Mouse (Mus musculus) heart, embryonic 11.5 days (tissue): ENCODE data around the gene Tsr1. TPM values are rescaled to one million over a fixed set of nuclear protein-coding genes. Genes with fewer than 3 reads are reported as not detected.

Experiments used
- ATAC-seq: fragments of 200-750 bp; cut with Nextera tagmentation; replicated peaks from 2 replicates; pipeline ENCODE4 v1.8.0; 2017; ENCODE audit warnings: moderate library complexity; ENCODE audit not compliant: insufficient number of reproducible peaks, low FRiP score, low TSS enrichment
- H3K27ac ChIP-seq: fragments of 300-500 bp; sonication (generic); 2 replicates; pipeline ENCODE4 v1.5.1; 2014; ENCODE audit warnings: mild to moderate bottlenecking, low read depth, low read length
- H3K27me3 ChIP-seq: fragments of 300-500 bp; sonication (generic); 2 replicates; pipeline ENCODE4 v1.6.1; 2014; ENCODE audit warnings: mild to moderate bottlenecking, low read length, mixed read lengths; ENCODE audit not compliant: control insufficient read depth, insufficient read depth
- H3K36me3 ChIP-seq: fragments of 300-500 bp; sonication (generic); 2 replicates; pipeline ENCODE4 v1.6.1; 2014; ENCODE audit warnings: mild to moderate bottlenecking, low read length, moderate library complexity, mixed read lengths; ENCODE audit not compliant: control insufficient read depth, insufficient read depth
- H3K4me1 ChIP-seq: fragments of 300-500 bp; sonication (generic); 2 replicates; pipeline ENCODE4 v1.6.1; 2014; ENCODE audit warnings: low read length; ENCODE audit not compliant: control insufficient read depth, insufficient read depth
- H3K4me2 ChIP-seq: fragments of 300-500 bp; sonication (generic); 2 replicates; pipeline ENCODE4 v1.6.1; 2014; ENCODE audit warnings: mild to moderate bottlenecking, moderate library complexity
- H3K4me3 ChIP-seq: fragments of 300-500 bp; sonication (generic); 2 replicates; pipeline ENCODE4 v1.5.1; 2014; ENCODE audit warnings: low read depth, low read length
- H3K9ac ChIP-seq: fragments of 300-500 bp; sonication (generic); 2 replicates; pipeline ENCODE4 v1.6.1; 2014; ENCODE audit warnings: mild to moderate bottlenecking, low read depth, low read length, moderate library complexity
- H3K9me3 ChIP-seq: fragments of 300-500 bp; sonication (generic); replicated peaks from 2 replicates; pipeline ENCODE4 v1.6.1; 2016; ENCODE audit warnings: low read length; ENCODE audit not compliant: control insufficient read depth
- WGBS: fragments of 180-500 bp; shearing (Covaris S2); extraction: QIAGEN DNeasy Blood & Tissue Kit; methylation state at CpG from one replicate; pipeline ENCODE4 v1.1.7; 2014; ENCODE audit not compliant: insufficient replicate concordance; 5-methylcytosine and 5-hydroxymethylcytosine counted together
- polyA plus RNA-seq: library from polyadenylated mRNA; unstranded; fragments of >200 nt; fragmentation: Nextera tagmentation; extraction: Ambion mirVana; gene quantifications from 2 replicates; pipeline ENCODE4 v1.2.1, GENCODE M21; 2014

The Tsr1 gene
- polyA plus RNA-seq, 1 experiment from 2014 or later: 34.0 TPM

- no peak overlapping the region for H3K4me3 ChIP-seq
- H3K9ac ChIP-seq: no peak overlapping the region
- no peaks in the 10 kb centered on the region for H3K9me3 ChIP-seq
- no peak overlapping the region for H3K4me2 ChIP-seq
- no peaks in the 10 kb centered on the region for H3K4me1 ChIP-seq
- no peak for ATAC-seq
- no peaks in the 10 kb centered on the region for H3K27me3 ChIP-seq
- H3K27ac ChIP-seq: no peak overlapping the region
- 93% methylated on average over 6 of the region's 6 CpGs for WGBS
- peaks cover 27% of the 10 kb centered on the region for H3K36me3 ChIP-seq
Observed at GRCm38 (mm10) chr11:74907850-74908249, 10.0 kb downstream of the Tsr1 start.

- peaks cover 24% of the 10 kb centered on the region for H3K36me3 ChIP-seq
- no peaks in the 10 kb centered on the region for H3K4me1 ChIP-seq
- H3K4me3 ChIP-seq: no peak overlapping the region
- H3K4me2 ChIP-seq: no peak overlapping the region
- H3K27me3 ChIP-seq: no peaks in the 10 kb centered on the region
- 81% methylated on average over 12 of the region's 12 CpGs for WGBS
- ATAC-seq: no peak
- H3K27ac ChIP-seq: no peak overlapping the region
- no peaks in the 10 kb centered on the region for H3K9me3 ChIP-seq
- H3K9ac ChIP-seq: no peak overlapping the region
Observed at GRCm38 (mm10) chr11:74908618-74909399, 10.9 kb downstream of the Tsr1 start.

- no peaks in the 10 kb centered on the region for H3K4me1 ChIP-seq
- 88% methylated on average over 4 of the region's 4 CpGs for WGBS
- no peak overlapping the region for H3K4me3 ChIP-seq
- no peaks in the 10 kb centered on the region for H3K27me3 ChIP-seq
- peaks cover 24% of the 10 kb centered on the region for H3K36me3 ChIP-seq
- no peaks in the 10 kb centered on the region for H3K9me3 ChIP-seq
- H3K4me2 ChIP-seq: no peak overlapping the region
- no peak overlapping the region for H3K27ac ChIP-seq
- ATAC-seq: no peak
- no peak overlapping the region for H3K9ac ChIP-seq
Observed at GRCm38 (mm10) chr11:74909978-74910377, 12.1 kb downstream of the Tsr1 start.

GRCm38 (mm10) chr11:74912492-74912891, 14.6 kb downstream of the Tsr1 start:
- no peak overlapping the region for H3K27ac ChIP-seq
- ATAC-seq: no peak
- no peak overlapping the region for H3K4me2 ChIP-seq
- no peaks in the 10 kb centered on the region for H3K27me3 ChIP-seq
- 0 out of 2 replicates have a peak, but pooled peaks cover 7% of the 10 kb centered on the region for H3K4me1 ChIP-seq
- peaks cover 6% of the 10 kb centered on the region for H3K36me3 ChIP-seq
- H3K9ac ChIP-seq: no peak overlapping the region
- H3K9me3 ChIP-seq: no peaks in the 10 kb centered on the region
- H3K4me3 ChIP-seq: no peak overlapping the region
- 88% methylated on average over 3 of the region's 3 CpGs for WGBS

GRCm38 (mm10) chr11:74919249-74919648, 21.4 kb downstream of the Tsr1 start:
- Histone ChIP-seq H3K27ac (no peak overlapping the region), H3K4me1 (0 out of 2 replicates have a peak, but pooled peaks cover 7% of the 10 kb centered on the region), H3K27me3 (no peaks in the 10 kb centered on the region), H3K36me3 (peaks cover 9% of the 10 kb centered on the region), H3K9me3 (no peaks in the 10 kb centered on the region), H3K9ac (no peak overlapping the region), H3K4me2 (no peak overlapping the region), H3K4me3 (no peak overlapping the region)
- WGBS: 79% methylated on average over 6 of the region's 6 CpGs
- ATAC-seq: no peak

GRCm38 (mm10) chr11:74924149-74924548, 26.3 kb downstream of the Tsr1 start:
- ATAC-seq: no peak
- H3K9ac ChIP-seq: no peak overlapping the region
- no peak overlapping the region for H3K4me3 ChIP-seq
- WGBS: 63% methylated on average over 4 of the region's 4 CpGs
- H3K4me1 ChIP-seq: peaks cover 15% of the 10 kb centered on the region
- peaks cover 4% of the 10 kb centered on the region; the same call in 1 of the 2 replicates for H3K36me3 ChIP-seq
- no peak overlapping the region for H3K27ac ChIP-seq
- H3K27me3 ChIP-seq: no peaks in the 10 kb centered on the region
- no peaks in the 10 kb centered on the region for H3K9me3 ChIP-seq
- no peak overlapping the region for H3K4me2 ChIP-seq

- ATAC-seq: peak; percentile 93
- H3K9ac ChIP-seq: peak within 1 kb of the TSS; percentile 82
- no peaks in the 10 kb centered on the region for H3K9me3 ChIP-seq
- 0% methylated on average over 64 of the region's 88 CpGs for WGBS
- peaks cover 5% of the 10 kb centered on the region for H3K36me3 ChIP-seq
- H3K4me3 ChIP-seq: peak within 1 kb of the TSS; percentile 73
- peaks cover 15% of the 10 kb centered on the region for H3K4me1 ChIP-seq
- H3K4me2 ChIP-seq: peak within 1 kb of the TSS; percentile 80
- peak within 1 kb of the TSS; percentile 98 for H3K27ac ChIP-seq
- no peaks in the 10 kb centered on the region for H3K27me3 ChIP-seq
Observed at GRCm38 (mm10) chr11:74925577-74926387, 27.9 kb downstream of the Tsr1 start, which contains the start of the genes Smg6 and Srr. Gene Smg6, plus strand, starts transcription at chr11:74925823. Gene Srr, minus strand, starts transcription at chr11:74925948.

- Histone ChIP-seq H3K9me3 (no peaks in the 10 kb centered on the region), H3K27ac (peak overlapping the region; percentile 98), H3K4me1 (peaks cover 15% of the 10 kb centered on the region), H3K36me3 (peaks cover 6% of the 10 kb centered on the region), H3K4me2 (peak overlapping the region; percentile 80), H3K9ac (peak overlapping the region; percentile 82), H3K27me3 (no peaks in the 10 kb centered on the region), H3K4me3 (peak overlapping the region; percentile 73)
- no peak for ATAC-seq
- 4% methylated on average over 11 of the region's 11 CpGs for WGBS
Observed at GRCm38 (mm10) chr11:74926388-74927005, 28.6 kb downstream of the Tsr1 start.
